Mouse (Mus musculus) embryo, embryonic 11 days (tissue): ENCODE measurements around the gene Gm3629.
"Not testable (repeated sequence)": the region's sequence is repeated elsewhere in the genome, so short reads cannot be mapped to it uniquely, and the experiment has no call there.

Experiments used
- DNase-seq: peaks from one replicate; pipeline ENCODE4 v3.0.0-alpha.2; 2015

The Gm3629 gene

GRCm38 (mm10) chr14:6590513-6590912 is at the start of gene Gm3629:
Gm3629 (minus strand) TSS chr14:6590613.
- not testable (repeated sequence) for DNase-seq

GRCm38 (mm10) chr14:6622318-6622717 is 31.9 kb upstream of the Gm3629 start, which contains the start of gene Gm3460:
Gm3460 (minus strand) TSS chr14:6622418.
- DNase-seq = not testable (repeated sequence)

GRCm38 (mm10) chr14:6606436-6606835 is 16.0 kb upstream of the Gm3629 start:
- not testable (repeated sequence) for DNase-seq

GRCm38 (mm10) chr14:6605004-6605403 is 14.6 kb upstream of the Gm3629 start:
- peak; percentile 65 for DNase-seq

- peak; percentile 12 for DNase-seq
Observed at GRCm38 (mm10) chr14:6604551-6604950, 14.1 kb upstream of the Gm3629 start.

- DNase-seq = not testable (repeated sequence)
Observed at GRCm38 (mm10) chr14:6537190-6537589, 53.2 kb downstream of the Gm3629 start, which contains the start of gene Gm8356. Gm8356 (minus strand) TSS chr14:6537290.
